Comparison of ENCODE assay signal across 11 mouse cellular contexts in genomic region chr8:125465156-125465821, GRCm38 (mm10).
DNase-seq lines count a peak whose midpoint lies in the region; ATAC-seq lines count a peak whose summit lies in the region.
"Had no signal": no experiment of that assay in that cellular context is flagged by ENCODE, and none has a peak within 500 bp of the region (broad histone marks: within the 10 kb centered on the region; RNA-seq: fewer than 3 reads in every experiment).

No protein-coding gene starts in this region.

- 13% methylated on average over 6 of the region's 6 CpGs for WGBS in forebrain, embryonic 12.5 days
- 14% methylated on average over 6 of the region's 6 CpGs for WGBS in neural tube, embryonic 14.5 days

- H3K4me2 ChIP-seq in forebrain, embryonic 12.5 days: no peak overlapping the region
- no peak overlapping the region for H3K4me2 ChIP-seq in neural tube, embryonic 14.5 days (ENCODE audit: low read depth, low read length)
- H3K4me2 ChIP-seq: neural tube, embryonic 12.5 days had no signal

- H3K4me1 ChIP-seq in forebrain, embryonic 12.5 days: peaks cover 39% of the 10 kb centered on the region
- peaks cover 15% of the 10 kb centered on the region for H3K4me1 ChIP-seq in neural tube, embryonic 14.5 days (ENCODE audit: control insufficient read depth, insufficient read depth, low read length)

- H3K27ac ChIP-seq in forebrain, embryonic 12.5 days: 0 out of 2 replicates have a peak overlapping the region, but pooled peaks have one; percentile 25
- H3K27ac ChIP-seq in neural tube, embryonic 14.5 days (ENCODE audit: low read depth, low read length): no peak overlapping the region
- H3K27ac ChIP-seq: neural tube, embryonic 12.5 days had no signal

- H3K9me3 ChIP-seq in forebrain, embryonic 12.5 days: no peaks in the 10 kb centered on the region
- H3K9me3 ChIP-seq in neural tube, embryonic 14.5 days (ENCODE audit: control insufficient read depth, low read length): no peaks in the 10 kb centered on the region
- H3K9me3 ChIP-seq: neural tube, embryonic 12.5 days had no signal

- intact Hi-C loops in gastrocnemius, postnatal 36 days (cut with DNase I): no loop called here

- DNase-seq in gastrocnemius, postnatal 25 days: peak; percentile 19
- DNase-seq in gastrocnemius, postnatal 36 days: no peak
- peak; percentile 23 to 61 for DNase-seq in kidney, postnatal 25 days
- no peak for DNase-seq in adrenal gland, adult 18-20 months (ENCODE audit: low spot score in 2 of 2)
- DNase-seq in layer of hippocampus, adult 8-10 months (ENCODE audit: low spot score in 2 of 2): no peak
- DNase-seq: adrenal gland, adult 2 months had no signal

- no peak overlapping the region for H3K4me3 ChIP-seq in forebrain, embryonic 12.5 days (replicated peaks)
- no peak overlapping the region for H3K4me3 ChIP-seq in neural tube, embryonic 14.5 days (ENCODE audit: low read depth, low read length)
- H3K4me3 ChIP-seq: erythroblast, embryonic 14.5 days; neural tube, embryonic 12.5 days had no signal

- H3K36me3 ChIP-seq in forebrain, embryonic 12.5 days (replicated peaks): peaks cover 41% of the 10 kb centered on the region
- H3K36me3 ChIP-seq in neural tube, embryonic 14.5 days (ENCODE audit: control insufficient read depth, insufficient read depth, low read length): peaks cover 4% of the 10 kb centered on the region; the same call in 1 of the 2 replicates

- H3K27me3 ChIP-seq in forebrain, embryonic 12.5 days: peaks cover 9% of the 10 kb centered on the region
- no peaks in the 10 kb centered on the region for H3K27me3 ChIP-seq in neural tube, embryonic 14.5 days (ENCODE audit: control insufficient read depth, insufficient read depth, low read length)

- peak; percentile 72; the same call in 1 of the 2 replicates for ATAC-seq in forebrain, embryonic 12.5 days (ENCODE audit: low FRiP score)
- ATAC-seq in neural tube, embryonic 14.5 days (ENCODE audit: low read depth): peak; percentile 70; the same call in 1 of the 2 replicates
- no peak for ATAC-seq in megakaryocyte, adult 5-6 weeks (ENCODE audit: poor library complexity, severe bottlenecking)

- no peak overlapping the region for H3K9ac ChIP-seq in forebrain, embryonic 12.5 days
- H3K9ac ChIP-seq in neural tube, embryonic 14.5 days (replicated peaks; ENCODE audit: low read depth, low read length): no peak overlapping the region
- H3K9ac ChIP-seq: neural tube, embryonic 12.5 days had no signal

Comparison
In these comparisons a context has a peak if more than half of its experiments do, and no peak if none do; other contexts are left out.
1. DNase-seq: peak in gastrocnemius, postnatal 25 days (single experiment) and kidney, postnatal 25 days (2 of 2); none in gastrocnemius, postnatal 36 days (0 of 2), adrenal gland, adult 18-20 months (0 of 2) and layer of hippocampus, adult 8-10 months (0 of 2).